Mouse (Mus musculus): ENCODE measurements at regions not wholly inside any gene's neighbourhood (a gene's known extent, or its start where the extent isn't known, plus 50 kb on each side); places are given as distances from the start of the nearest gene placed in this dataset.

DNA sequence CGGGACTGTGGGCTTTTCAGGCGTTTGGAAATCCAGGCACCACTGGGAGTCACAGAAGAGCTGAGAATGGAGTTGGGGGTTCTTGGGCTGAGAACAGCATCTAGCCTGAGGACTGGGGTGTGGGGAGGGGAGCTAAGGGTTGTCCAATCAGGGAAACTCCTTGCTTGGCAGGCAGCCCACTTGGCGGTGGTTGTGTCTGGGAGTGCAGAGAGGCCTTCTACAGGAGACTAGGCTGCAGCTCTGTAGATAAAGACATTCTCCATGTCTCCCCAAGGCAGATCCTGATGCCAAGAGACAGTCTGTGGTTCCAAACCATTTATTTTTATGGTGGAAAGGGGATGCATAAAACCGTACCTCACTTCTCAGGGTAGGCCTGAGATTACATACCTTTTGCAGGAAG, 774.6 kb downstream of the Brinp1 start:
- ATAC-seq (ENCODE audit: insufficient number of reproducible peaks, low FRiP score, low TSS enrichment): no peak

DNA sequence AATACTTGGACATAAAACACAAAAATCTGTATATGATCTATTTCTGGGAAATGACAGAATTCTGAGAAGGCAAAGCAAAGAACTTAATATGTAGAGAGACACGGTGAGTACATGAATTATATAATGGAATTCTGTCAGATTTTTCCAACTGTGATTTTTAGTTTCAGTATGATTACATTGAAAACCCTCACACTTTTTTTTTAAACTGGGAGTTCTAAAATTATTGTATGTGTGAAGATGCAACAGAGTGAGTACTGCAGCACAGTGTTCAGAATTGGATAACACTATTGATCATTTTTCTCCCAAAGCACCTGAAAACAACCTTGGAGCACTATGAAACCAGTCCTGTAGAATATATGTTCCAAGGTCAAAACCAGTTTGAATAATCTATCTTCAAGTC, 797.7 kb downstream of the Brinp1 start:
- ATAC-seq (ENCODE audit: insufficient number of reproducible peaks, low FRiP score, low TSS enrichment): no peak

DNA sequence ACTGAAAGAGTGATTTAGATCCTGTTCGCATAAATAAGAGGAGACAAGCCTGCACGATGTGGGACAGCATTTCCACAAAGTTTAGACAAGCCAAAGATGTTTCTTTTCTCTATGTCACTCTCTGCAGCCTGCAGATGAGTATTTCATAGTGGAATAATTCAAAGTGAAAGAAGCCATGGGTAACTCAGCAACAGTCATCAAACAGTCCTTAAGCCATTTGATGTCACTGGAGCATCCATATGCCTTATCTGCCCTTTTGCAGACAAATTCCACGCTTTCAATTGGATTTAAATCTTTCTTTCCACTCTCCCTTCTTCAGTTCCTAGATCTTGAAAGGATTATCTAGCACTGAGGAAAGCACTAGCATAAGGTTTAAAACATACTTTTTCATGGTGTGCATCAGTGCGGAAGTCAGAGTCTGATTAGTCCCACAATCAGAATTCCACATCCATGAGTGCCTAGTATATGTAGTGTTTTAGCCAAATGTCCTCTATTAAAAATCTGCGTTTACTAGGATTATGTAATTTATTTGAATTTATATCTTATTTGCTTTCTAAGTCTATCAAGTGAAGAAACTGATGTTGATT, 805.6 kb downstream of the Brinp1 start:
- no peak for ATAC-seq (ENCODE audit: insufficient number of reproducible peaks, low FRiP score, low TSS enrichment)

DNA sequence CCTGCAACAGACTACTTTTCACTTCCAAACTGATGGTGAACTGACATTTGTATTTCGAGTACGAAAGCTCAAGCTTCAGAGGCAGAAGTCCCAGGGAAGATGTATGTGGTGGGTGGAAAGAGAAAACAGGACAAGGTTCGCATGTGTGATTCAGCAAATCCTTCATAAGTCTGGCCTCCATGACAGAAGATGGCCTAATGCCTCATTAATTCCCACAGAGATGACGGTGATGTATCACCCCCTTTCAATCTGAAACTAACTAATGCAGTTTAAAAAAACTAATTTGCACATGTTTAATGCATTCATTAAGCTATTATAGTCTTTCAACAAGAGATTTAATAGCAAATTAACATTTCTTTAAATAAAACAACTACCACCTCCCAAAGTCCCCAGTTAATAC, 826.1 kb downstream of the Brinp1 start:
- ATAC-seq (ENCODE audit: insufficient number of reproducible peaks, low FRiP score, low TSS enrichment): no peak

DNA sequence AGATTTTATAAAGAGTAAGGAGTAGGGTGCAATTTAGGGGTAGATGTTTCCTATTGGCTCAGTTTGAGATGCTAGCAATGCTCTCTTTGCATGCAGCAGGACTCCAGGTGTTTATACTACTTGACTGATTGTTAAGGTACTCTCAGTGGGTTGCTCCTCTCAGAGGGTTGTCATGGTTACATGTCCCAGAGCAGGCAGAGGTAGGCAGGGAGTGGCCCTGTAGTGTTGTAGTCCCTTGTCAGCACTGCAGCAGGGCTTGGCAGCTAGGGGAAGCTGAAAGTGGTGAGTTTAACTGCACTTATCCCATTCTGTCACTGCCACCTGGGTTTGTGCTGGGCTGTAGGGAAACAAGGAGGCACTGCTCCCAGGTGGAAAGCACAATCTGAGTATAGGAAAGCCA, 839.7 kb downstream of the Brinp1 start:
- no peak for ATAC-seq (ENCODE audit: insufficient number of reproducible peaks, low FRiP score, low TSS enrichment)

DNA sequence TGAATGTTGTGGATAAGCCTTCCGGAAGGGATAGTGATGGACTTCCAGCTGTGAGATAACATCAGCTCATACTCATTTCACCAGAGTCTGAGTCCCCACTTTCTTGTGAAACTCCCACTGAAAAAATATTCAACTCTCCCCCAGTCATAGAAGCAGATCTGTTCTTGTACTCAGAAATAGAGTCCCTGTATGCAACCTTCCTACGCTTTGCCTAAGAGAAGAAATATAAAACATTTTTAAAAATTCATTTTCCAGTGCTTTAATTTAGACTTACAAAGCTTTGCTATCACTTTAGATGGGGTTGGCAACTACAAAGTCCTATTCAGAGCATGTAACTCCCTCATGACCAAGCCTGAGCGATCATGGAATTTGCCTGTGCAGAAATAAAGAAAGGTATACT, 868.9 kb downstream of the Brinp1 start:
- ATAC-seq (ENCODE audit: insufficient number of reproducible peaks, low FRiP score, low TSS enrichment): no peak

DNA sequence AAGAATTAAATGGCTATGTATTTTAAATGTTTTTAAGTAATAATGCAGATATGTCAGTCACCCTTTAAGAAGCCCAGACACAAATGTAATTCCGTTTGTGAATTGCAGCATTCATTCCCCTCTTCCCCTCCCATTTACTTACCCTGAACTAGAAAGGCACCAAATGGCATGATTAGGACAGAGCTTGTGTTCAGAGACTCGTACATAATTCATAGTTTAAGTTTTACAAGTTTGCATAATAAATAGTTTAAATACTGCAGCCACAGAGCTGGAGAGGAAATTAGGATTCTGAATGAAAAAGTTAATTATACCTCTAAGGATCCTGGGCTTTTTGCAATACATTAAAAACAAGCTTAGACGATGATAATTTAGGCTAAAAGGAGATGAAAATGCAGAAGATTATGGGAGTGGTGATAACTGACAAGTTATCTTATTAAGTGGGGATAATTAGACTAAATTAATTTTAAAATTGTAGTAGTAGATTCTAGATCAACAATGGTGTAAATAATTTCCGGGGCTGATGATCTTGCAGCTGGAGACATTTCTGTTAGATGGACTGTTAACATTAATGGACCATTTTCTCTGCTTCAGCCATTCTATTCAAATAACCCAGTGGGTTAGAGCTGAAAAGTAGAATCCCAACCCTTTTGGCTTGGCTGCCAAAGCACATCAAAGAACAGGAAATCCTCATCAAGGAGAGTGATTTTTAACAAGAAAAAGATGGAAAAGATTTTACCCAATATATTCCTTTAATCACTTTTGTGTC, 897.2 kb downstream of the Brinp1 start:
- ATAC-seq (ENCODE audit: insufficient number of reproducible peaks, low FRiP score, low TSS enrichment): no peak

DNA sequence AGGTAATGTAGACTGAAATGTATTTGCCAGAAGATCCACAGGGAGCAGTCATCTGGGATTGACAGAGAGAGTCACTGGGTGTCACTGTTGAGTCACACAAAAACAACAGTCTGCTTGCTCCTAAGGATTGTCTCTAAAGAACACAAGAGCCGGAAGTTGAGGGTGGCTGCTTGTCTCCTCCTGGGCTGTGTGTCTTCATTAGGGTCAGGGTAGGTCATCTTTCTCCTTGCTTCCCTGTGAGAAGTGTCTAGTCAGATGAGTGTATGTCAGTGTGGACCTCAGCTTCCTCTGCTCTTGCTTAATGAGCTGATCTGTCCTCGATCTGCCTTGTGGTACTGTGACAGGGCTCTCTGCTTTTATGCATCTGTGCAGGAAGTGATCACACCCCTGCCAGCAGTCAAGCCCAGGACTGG, 931.3 kb downstream of the Brinp1 start:
- peak; percentile 98 for ATAC-seq (ENCODE audit: insufficient number of reproducible peaks, low FRiP score, low TSS enrichment)

DNA sequence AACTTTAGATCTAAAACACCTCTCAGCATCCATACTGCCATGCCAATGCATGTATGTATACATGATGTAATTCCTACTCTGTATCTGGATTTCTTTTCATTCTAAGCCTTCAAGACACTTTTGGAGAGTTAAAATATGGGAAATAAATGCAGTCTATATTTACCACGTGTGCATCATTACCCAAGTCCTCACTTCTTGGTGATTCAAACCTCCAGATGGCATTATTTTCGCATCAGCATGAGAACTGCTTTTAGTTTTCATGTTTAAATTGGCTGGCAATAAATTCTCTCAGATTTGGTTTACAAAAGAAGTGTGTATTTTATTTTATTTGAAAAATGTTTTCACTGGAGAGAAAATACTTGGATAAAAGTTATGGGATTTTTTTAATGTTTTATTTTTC, 942.8 kb downstream of the Brinp1 start:
- no peak for ATAC-seq (ENCODE audit: insufficient number of reproducible peaks, low FRiP score, low TSS enrichment)

DNA sequence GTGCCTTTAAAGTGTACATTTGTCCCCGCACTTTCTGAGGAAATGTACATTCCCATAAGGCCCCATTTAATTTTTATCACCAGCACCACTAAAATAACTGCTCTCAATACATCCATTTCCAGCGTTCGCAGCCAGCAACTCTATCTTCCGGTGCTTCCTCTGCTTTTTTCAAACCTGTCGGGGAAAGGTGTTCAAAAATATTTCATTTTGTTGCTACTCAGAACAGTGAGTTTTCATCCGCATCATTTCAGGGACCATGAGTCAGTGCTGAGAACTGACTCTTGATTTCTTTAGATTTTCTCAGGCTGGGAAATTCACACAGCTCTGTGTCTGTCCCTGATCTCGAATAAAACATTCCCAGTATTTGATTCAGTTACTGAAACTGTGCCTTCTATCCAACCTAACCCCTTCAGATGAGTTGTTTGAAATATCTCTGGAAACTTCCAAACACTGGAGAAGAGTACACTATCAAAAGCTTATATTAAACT, 959.4 kb downstream of the Brinp1 start:
- ATAC-seq (ENCODE audit: insufficient number of reproducible peaks, low FRiP score, low TSS enrichment): no peak

DNA sequence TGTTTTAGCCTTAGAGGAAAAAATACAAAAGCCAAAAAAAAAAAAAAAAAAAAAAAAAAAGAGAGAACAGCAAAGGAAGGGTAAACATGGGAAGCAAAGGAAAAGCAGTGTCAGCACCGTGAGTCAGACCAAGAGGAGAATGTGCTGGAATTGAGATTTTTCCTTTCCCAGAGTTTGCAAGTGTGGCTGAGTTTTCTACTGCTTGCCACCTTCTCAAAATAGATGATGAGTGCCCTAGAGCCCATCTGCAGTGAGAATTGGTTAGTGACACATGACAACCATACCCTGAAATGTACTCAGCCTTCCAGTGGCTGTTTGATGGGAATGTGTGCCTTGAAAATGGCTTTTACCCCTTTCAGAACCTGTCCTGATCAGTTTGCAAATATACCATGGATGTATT, 990.7 kb downstream of the Brinp1 start:
- no peak for ATAC-seq (ENCODE audit: insufficient number of reproducible peaks, low FRiP score, low TSS enrichment)

DNA sequence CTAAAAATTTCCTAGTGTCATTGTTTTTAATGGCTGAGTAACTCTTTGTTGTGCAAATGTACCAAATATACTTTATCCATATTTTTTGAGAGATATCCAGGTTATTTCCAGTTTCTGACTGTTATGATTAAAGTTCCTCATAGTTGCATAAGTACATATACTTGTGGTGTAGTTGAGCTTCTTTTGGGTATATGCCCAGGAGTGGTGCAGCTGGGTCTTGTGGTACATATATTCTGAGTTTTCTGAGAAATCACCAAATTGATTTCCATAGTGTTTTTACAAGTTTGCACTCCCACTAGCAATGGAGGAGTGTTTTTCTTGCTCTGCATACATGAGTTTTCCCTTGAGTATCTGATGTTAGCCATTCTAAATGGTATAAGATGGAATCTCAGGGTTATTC, 1006.2 kb downstream of the Brinp1 start:
- ATAC-seq (ENCODE audit: insufficient number of reproducible peaks, low FRiP score, low TSS enrichment): no peak

DNA sequence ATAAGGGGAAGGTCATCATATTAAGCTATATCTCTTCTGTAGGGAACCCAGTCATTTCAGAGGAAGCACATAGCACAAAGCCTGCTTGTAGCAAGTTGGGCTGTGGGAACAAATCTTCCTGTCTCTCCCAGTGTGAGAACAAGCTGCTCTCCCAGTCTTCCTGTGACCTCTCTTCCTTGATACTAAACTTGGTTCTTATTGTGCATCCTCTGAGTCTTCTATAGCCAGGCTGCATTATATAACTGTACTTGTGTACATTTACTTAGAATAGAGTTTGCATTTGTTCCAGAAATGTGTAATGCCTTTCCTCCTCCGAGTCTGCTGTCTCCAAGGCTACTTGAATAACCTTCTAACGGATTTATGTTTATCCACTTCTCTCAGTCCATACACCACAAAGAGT, 1021.7 kb downstream of the Brinp1 start:
- ATAC-seq (ENCODE audit: insufficient number of reproducible peaks, low FRiP score, low TSS enrichment): no peak

DNA sequence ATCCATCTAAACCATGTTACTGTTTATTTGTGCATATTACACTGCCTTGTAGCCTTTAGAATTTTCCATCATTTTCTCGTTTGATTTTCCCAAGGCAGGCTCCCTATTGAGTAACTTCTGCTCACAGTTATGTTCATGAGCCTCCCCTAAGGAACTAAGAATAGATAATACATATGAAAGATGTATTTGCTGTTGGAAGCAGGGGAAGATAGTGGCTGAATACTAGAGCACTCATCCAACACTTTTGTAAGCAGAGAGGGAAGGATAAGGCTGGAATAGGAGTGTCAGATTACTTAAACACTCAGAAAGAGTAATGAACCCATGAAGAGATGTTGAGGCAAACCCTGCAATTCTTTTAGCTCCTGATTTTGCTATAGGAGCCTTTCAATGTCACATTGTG, 1055.1 kb downstream of the Brinp1 start:
- peak; percentile 75 for ATAC-seq (ENCODE audit: insufficient number of reproducible peaks, low FRiP score, low TSS enrichment)

DNA sequence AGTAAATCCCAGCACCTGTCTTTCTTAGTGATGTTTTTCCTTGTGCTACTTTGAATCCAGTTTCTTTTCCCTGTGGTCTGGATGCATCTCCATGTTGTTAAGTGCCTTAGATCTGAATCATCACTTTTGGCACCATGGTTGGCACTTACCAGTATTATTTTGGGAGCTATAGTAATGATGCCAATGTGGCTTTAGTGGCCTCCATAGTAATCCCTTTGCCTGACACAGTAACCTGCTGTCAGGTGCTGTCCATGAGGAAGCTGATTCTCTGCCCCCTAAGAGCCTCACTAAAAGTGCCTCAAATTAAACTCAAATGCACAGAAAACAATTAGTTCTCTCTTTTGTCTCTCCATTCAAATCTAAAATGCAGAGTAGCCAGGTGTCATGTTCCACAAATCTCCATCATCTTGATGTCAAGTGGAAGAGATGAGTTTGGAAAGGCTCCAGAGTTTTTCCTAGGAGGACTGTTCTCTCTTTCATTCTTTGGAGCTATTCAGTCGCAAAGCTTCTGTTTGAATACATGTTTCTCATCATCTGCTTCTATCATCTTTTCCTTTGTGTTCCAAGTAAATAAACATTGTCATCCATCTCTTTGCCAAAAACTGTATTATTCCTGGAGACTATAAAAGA, 1062.1 kb downstream of the Brinp1 start:
- 0 out of 2 replicates have a peak, but pooled peaks have one; percentile 26 for ATAC-seq (ENCODE audit: insufficient number of reproducible peaks, low FRiP score, low TSS enrichment)

DNA sequence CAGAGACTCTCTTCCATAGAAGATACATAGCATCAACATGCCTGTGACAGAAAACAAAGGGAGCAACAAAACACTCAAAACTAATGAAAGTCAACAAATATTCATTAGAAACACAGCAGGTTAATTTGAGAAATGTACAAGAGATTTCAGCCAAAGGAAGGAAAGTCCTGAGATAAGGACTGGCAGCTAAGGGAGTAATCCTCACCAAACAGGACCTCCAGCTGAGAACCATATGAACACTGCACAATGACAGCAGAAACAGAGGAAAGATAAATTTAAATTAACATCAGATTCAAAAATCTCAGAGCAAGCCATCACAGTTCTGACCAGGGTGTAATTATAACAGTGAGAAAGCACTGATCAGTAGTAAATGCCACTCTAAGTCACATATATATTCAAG, 1060.6 kb downstream of the Tlr4 start:
- peak; percentile 92 for ATAC-seq (ENCODE audit: insufficient number of reproducible peaks, low FRiP score, low TSS enrichment)

DNA sequence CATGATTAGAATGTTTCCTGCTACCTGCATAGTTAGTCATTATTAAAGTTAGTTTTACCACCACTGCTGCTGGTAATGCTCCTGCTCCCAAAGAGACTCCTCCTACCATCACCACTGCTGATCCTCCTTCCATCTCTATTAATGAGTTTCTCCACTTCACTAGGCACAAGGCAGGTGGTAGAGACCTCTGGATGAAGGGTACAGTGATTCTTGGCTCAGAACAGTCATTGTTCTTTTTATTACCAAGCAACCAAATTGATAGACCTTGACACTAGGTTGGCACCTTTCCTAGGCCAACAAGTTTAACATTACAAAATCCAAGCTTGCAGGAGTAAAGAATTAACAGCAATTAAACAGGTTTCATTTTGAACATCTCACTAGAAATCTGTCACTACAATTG, 1057.8 kb downstream of the Tlr4 start:
- no peak for ATAC-seq (ENCODE audit: insufficient number of reproducible peaks, low FRiP score, low TSS enrichment)

DNA sequence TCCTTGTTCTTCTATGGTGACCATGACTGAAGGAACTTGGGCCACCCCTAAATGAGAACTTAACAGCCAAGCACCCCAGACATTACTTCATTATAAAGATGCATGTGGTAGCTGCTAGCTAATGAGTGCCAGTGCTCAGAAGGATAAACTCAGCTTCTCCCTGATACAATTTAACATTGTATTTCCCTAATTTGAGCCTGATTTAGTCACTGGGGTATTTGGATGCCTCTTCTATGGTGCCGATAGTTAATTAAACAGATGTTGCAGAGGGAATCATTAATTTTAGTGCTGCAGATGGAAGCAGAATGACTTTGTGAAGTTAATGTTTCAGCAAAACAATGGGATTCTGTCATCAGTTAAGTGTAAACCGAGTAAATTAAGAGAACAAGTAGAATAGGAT, 1034.8 kb downstream of the Tlr4 start:
- ATAC-seq (ENCODE audit: insufficient number of reproducible peaks, low FRiP score, low TSS enrichment): no peak

DNA sequence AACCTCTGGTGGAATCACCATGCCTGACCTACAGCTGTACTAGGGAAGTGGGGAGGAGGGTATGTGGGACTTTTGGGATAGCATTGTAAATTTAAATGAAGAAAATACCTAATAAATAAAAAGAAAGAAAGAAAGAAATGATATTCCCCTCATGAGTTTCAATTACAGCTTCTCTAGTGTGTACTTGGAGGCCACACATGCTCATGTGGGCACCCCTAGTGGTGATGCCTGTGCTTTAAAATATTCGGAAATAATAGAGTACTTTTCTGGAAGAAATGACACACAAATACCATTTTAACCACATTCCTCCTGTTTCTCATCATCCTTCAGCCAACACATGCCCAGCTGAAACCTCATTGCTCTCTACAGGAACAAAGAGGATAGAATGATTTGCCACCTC, 1034.4 kb downstream of the Tlr4 start:
- ATAC-seq (ENCODE audit: insufficient number of reproducible peaks, low FRiP score, low TSS enrichment): no peak

DNA sequence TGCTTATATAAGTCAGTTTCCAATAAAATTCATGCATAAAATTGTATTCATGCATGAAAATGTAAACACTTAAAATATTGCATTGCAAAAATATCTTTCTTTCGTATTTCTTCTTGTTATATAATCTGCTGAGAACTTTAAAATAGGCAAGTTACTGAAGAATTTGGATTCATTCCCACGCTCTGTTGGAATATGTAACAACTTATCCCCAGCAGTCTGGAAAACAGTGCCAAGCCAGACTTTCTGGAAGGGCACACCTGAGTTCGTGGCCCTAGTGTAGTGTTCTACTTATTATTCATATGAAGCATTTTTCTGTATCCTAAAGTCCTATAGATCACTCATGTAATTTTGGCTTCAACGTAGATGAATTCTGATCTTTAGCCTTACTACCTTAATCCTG, 1025.6 kb downstream of the Tlr4 start:
- ATAC-seq (ENCODE audit: insufficient number of reproducible peaks, low FRiP score, low TSS enrichment): no peak

DNA sequence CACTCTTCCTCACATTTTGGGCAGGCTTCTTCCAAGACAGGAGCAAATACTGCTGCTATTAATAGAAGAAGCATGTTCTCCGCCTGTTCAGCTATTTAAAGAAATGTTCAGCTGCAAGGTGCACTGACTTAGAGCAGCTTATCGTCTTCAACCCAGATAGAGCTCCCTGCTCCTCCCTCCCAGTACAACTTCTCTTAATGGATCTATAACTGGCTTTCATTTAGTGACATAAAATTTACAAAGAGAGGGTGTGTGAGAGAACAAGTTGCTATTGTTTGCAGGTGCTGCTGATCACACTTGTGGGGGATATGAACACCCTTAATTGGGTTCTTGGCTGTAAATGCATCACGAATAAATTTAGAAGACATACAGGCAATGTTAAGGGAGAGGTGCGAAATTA, 1006.0 kb downstream of the Tlr4 start:
- 0 out of 2 replicates have a peak, but pooled peaks have one; percentile 45 for ATAC-seq (ENCODE audit: insufficient number of reproducible peaks, low FRiP score, low TSS enrichment)

DNA sequence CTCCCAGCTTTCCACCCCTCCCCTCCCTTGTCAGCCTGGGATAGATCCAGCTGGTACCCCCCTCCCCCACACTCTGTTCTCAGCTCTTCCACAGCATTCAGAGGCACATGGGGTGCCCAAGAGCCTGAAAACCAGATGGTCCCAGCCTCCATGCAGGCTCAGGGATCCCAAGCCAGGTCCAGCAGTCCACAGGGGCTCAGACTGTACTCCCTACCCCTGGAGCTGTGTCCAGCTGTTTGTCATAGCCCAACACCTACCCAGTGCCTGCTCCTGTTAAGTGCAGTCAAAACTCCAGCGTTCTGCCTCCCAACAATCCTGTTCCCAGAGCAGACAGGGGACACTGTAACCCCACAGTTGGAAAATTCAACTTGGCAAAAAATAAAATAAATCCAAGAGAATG, 998.1 kb downstream of the Tlr4 start:
- peak; percentile 72 for ATAC-seq (ENCODE audit: insufficient number of reproducible peaks, low FRiP score, low TSS enrichment)
